Mouse (Mus musculus): ENCODE data around the gene Kctd13.
"Not testable (repeated sequence)": the region's sequence is repeated elsewhere in the genome, so short reads cannot be mapped to it uniquely, and the experiment has no call there.

- TF ChIP-seq GATA1 (IDR thresholded peaks at IDR 0.05; ENCODE audit: borderline replicate concordance, low read length); FLI1 (IDR thresholded peaks at IDR 0.05; ENCODE audit: low read length): not testable (repeated sequence)
Observed at GRCm38 (mm10) chr7:126918356-126918755, 10.3 kb upstream of the Kctd13 start.
